Mouse (Mus musculus) midbrain, embryonic 14.5 days (tissue): ENCODE results near the gene Adgrb3. TPM values are rescaled to one million over a fixed set of nuclear protein-coding genes. Genes with fewer than 3 reads are reported as not detected.

Experiments used
- ATAC-seq: fragments of 200-750 bp; cut with Nextera tagmentation; 2 replicates; pipeline ENCODE4 v1.8.0; 2017; ENCODE audit warnings: moderate number of reproducible peaks, moderate library complexity; ENCODE audit not compliant: low FRiP score, low TSS enrichment
- DNase-seq: peaks from one replicate; pipeline ENCODE4 v3.0.0-alpha.2; 2015
- H3K27ac ChIP-seq: fragments of 300-500 bp; sonication (generic); replicated peaks from 2 replicates; pipeline ENCODE4 v1.5.1; 2014; ENCODE audit warnings: mild to moderate bottlenecking, low read depth, low read length, moderate library complexity
- H3K27me3 ChIP-seq: fragments of 300-500 bp; sonication (generic); 2 replicates; pipeline ENCODE4 v1.6.1; 2014; ENCODE audit warnings: low read length, control low read depth, mixed read lengths; ENCODE audit not compliant: control insufficient read depth, insufficient read depth
- H3K36me3 ChIP-seq: fragments of 300-500 bp; sonication (generic); 2 replicates; pipeline ENCODE4 v1.6.1; 2014; ENCODE audit warnings: low read length, control low read depth; ENCODE audit not compliant: control insufficient read depth, insufficient read depth
- H3K4me1 ChIP-seq: fragments of 300-500 bp; sonication (generic); 2 replicates; pipeline ENCODE4 v1.6.1; 2014; ENCODE audit warnings: mild to moderate bottlenecking, antibody characterized with exemption, low read length, control low read depth; ENCODE audit not compliant: control insufficient read depth, insufficient read depth
- H3K4me2 ChIP-seq: fragments of 300-500 bp; sonication (generic); 2 replicates; pipeline ENCODE4 v1.6.1; 2014; ENCODE audit warnings: mild to moderate bottlenecking, low read length, moderate library complexity
- H3K4me3 ChIP-seq: fragments of 300-500 bp; sonication (generic); replicated peaks from 2 replicates; pipeline ENCODE4 v1.5.1; 2014; ENCODE audit warnings: low read depth, low read length
- H3K9ac ChIP-seq: fragments of 300-500 bp; sonication (generic); replicated peaks from 2 replicates; pipeline ENCODE4 v1.6.1; 2014; ENCODE audit warnings: mild to moderate bottlenecking, low read length, moderate library complexity
- H3K9me3 ChIP-seq: fragments of 300-500 bp; sonication (generic); 2 replicates; pipeline ENCODE4 v1.6.1; 2016; ENCODE audit warnings: low read length, control low read depth, mixed read lengths; ENCODE audit not compliant: control insufficient read depth
- WGBS: fragments of 180-500 bp; shearing (Covaris S2); extraction: QIAGEN DNeasy Blood & Tissue Kit; methylation state at CpG from one replicate; pipeline ENCODE4 v1.1.7; 2014; 5-methylcytosine and 5-hydroxymethylcytosine counted together
- polyA plus RNA-seq: library from polyadenylated mRNA; unstranded; fragments of >200 nt; fragmentation: Nextera tagmentation; extraction: Ambion mirVana; gene quantifications from 2 replicates; pipeline ENCODE4 v1.2.1, GENCODE M21; 2014

The Adgrb3 gene
- polyA plus RNA-seq, 1 experiment from 2014 or later = 67.6 TPM

GRCm38 (mm10) chr1:25828071-25828755 lies 1.3 kb downstream of the Adgrb3 start:
- Histone ChIP-seq H3K4me2 (peak overlapping the region; percentile 68), H3K27me3 (no peaks in the 10 kb centered on the region), H3K36me3 (no peaks in the 10 kb centered on the region), H3K9me3 (no peaks in the 10 kb centered on the region), H3K27ac (no peak overlapping the region), H3K4me3 (peak overlapping the region; percentile 59), H3K9ac (peak overlapping the region; percentile 74), H3K4me1 (peaks cover 37% of the 10 kb centered on the region)
- 18% methylated on average over 9 of the region's 9 CpGs for WGBS
- no peak for ATAC-seq
- peak; percentile 57 for DNase-seq

- no peaks in the 10 kb centered on the region for H3K36me3 ChIP-seq
- no peaks in the 10 kb centered on the region for H3K27me3 ChIP-seq
- no peak for ATAC-seq
- H3K9ac ChIP-seq = peak overlapping the region; percentile 74; the same call in 1 of the 2 replicates
- no peak for DNase-seq
- peaks cover 36% of the 10 kb centered on the region for H3K4me1 ChIP-seq
- no peaks in the 10 kb centered on the region for H3K9me3 ChIP-seq
- 24% methylated on average over 9 of the region's 9 CpGs for WGBS
- no peak overlapping the region for H3K27ac ChIP-seq
- H3K4me3 ChIP-seq = peak overlapping the region; percentile 59
- peak overlapping the region; percentile 68 for H3K4me2 ChIP-seq
These were observed 2.1 kb downstream of the Adgrb3 start for GRCm38 (mm10) chr1:25827436-25827835.

GRCm38 (mm10) chr1:25826771-25827170 lies 2.7 kb downstream of the Adgrb3 start:
- no peaks in the 10 kb centered on the region for H3K27me3 ChIP-seq
- no peaks in the 10 kb centered on the region for H3K36me3 ChIP-seq
- no peak for ATAC-seq
- H3K4me3 ChIP-seq = peak overlapping the region; percentile 59
- H3K27ac ChIP-seq = no peak overlapping the region
- peak overlapping the region; percentile 68 for H3K4me2 ChIP-seq
- WGBS = 6% methylated on average over 7 of the region's 7 CpGs
- H3K9me3 ChIP-seq = no peaks in the 10 kb centered on the region
- peaks cover 31% of the 10 kb centered on the region for H3K4me1 ChIP-seq
- DNase-seq = peak; percentile 88
- peak overlapping the region; percentile 12; the same call in 1 of the 2 replicates for H3K9ac ChIP-seq

- no peak for ATAC-seq
- DNase-seq = peak; percentile 49
- Histone ChIP-seq H3K9me3 (no peaks in the 10 kb centered on the region), H3K27ac (no peak overlapping the region), H3K4me2 (peak overlapping the region; percentile 68), H3K4me1 (peaks cover 24% of the 10 kb centered on the region), H3K36me3 (no peaks in the 10 kb centered on the region), H3K27me3 (no peaks in the 10 kb centered on the region), H3K9ac (peak overlapping the region; percentile 28), H3K4me3 (peak overlapping the region; percentile 59)
- WGBS = 12% methylated on average over 4 of the region's 4 CpGs
These were observed 4.9 kb downstream of the Adgrb3 start for GRCm38 (mm10) chr1:25824626-25825025.

- Histone ChIP-seq H3K9me3 (no peaks in the 10 kb centered on the region), H3K36me3 (no peaks in the 10 kb centered on the region), H3K27me3 (no peaks in the 10 kb centered on the region), H3K4me1 (peaks cover 24% of the 10 kb centered on the region), H3K27ac (no peak overlapping the region), H3K4me3 (peak overlapping the region; percentile 59), H3K4me2 (peak overlapping the region; percentile 68), H3K9ac (no peak overlapping the region)
- DNase-seq (peak; percentile 51), ATAC-seq (no peak)
- WGBS = 56% methylated on average over 10 of the region's 10 CpGs
These were observed 5.5 kb downstream of the Adgrb3 start for GRCm38 (mm10) chr1:25823961-25824360.

- ATAC-seq (no peak), DNase-seq (no peak)
- Histone ChIP-seq H3K9ac (no peak overlapping the region), H3K4me2 (no peak overlapping the region), H3K27me3 (no peaks in the 10 kb centered on the region), H3K4me3 (no peak overlapping the region), H3K9me3 (no peaks in the 10 kb centered on the region), H3K27ac (no peak overlapping the region), H3K4me1 (no peaks in the 10 kb centered on the region), H3K36me3 (no peaks in the 10 kb centered on the region)
- WGBS = 88% methylated on average over 1 of the region's 1 CpGs
These were observed 14.0 kb downstream of the Adgrb3 start for GRCm38 (mm10) chr1:25815491-25815890.

GRCm38 (mm10) chr1:25778784-25779183 lies 50.7 kb downstream of the Adgrb3 start:
- no peak for DNase-seq
- no peak overlapping the region for H3K27ac ChIP-seq

GRCm38 (mm10) chr1:25777459-25777858 lies 52.0 kb downstream of the Adgrb3 start:
- Histone ChIP-seq H3K9ac (no peak overlapping the region), H3K9me3 (no peaks in the 10 kb centered on the region), H3K4me3 (no peak overlapping the region), H3K27ac (no peak overlapping the region), H3K4me2 (no peak overlapping the region), H3K4me1 (no peaks in the 10 kb centered on the region), H3K27me3 (no peaks in the 10 kb centered on the region), H3K36me3 (no peaks in the 10 kb centered on the region)
- DNase-seq = no peak
- ATAC-seq = no peak
- 88% methylated on average over 4 of the region's 4 CpGs for WGBS

More at GRCm38 (mm10) chr1:25778784-25779183, 50.7 kb downstream of the Adgrb3 start:
- H3K27me3 ChIP-seq = no peaks in the 10 kb centered on the region
- 69% methylated on average over 1 of the region's 1 CpGs for WGBS
- H3K4me1 ChIP-seq = no peaks in the 10 kb centered on the region
- no peaks in the 10 kb centered on the region for H3K36me3 ChIP-seq
- no peak overlapping the region for H3K9ac ChIP-seq
- no peaks in the 10 kb centered on the region for H3K9me3 ChIP-seq
- no peak overlapping the region for H3K4me2 ChIP-seq
- no peak for ATAC-seq
- H3K4me3 ChIP-seq = no peak overlapping the region

- H3K36me3 ChIP-seq = no peaks in the 10 kb centered on the region
- H3K4me2 ChIP-seq = no peak overlapping the region
- H3K27ac ChIP-seq = no peak overlapping the region
- H3K9ac ChIP-seq = no peak overlapping the region
- no peaks in the 10 kb centered on the region for H3K9me3 ChIP-seq
- DNase-seq (no peak), ATAC-seq (no peak)
- H3K4me1 ChIP-seq = no peaks in the 10 kb centered on the region
- no peak overlapping the region for H3K4me3 ChIP-seq
- no peaks in the 10 kb centered on the region for H3K27me3 ChIP-seq
- WGBS = 94% methylated on average over 3 of the region's 3 CpGs
These were observed 53.9 kb downstream of the Adgrb3 start for GRCm38 (mm10) chr1:25775440-25776130.
